Mouse (Mus musculus) heart, embryonic 15.5 days (tissue): ENCODE data around the gene Apoc3. TPM values are rescaled to one million over a fixed set of nuclear protein-coding genes. Genes with fewer than 3 reads are reported as not detected.

Experiments used
- ATAC-seq: fragments of 200-750 bp; cut with Nextera tagmentation; replicated peaks from 2 replicates; pipeline ENCODE4 v1.8.0; 2017; ENCODE audit warnings: low read depth, moderate TSS enrichment; ENCODE audit not compliant: insufficient number of reproducible peaks, insufficient read depth, low FRiP score
- H3K27ac ChIP-seq: fragments of 300-500 bp; sonication (generic); 2 replicates; pipeline ENCODE4 v1.5.1; 2015; ENCODE audit warnings: mild to moderate bottlenecking, inconsistent platforms
- H3K27me3 ChIP-seq: fragments of 300-500 bp; sonication (generic); 2 replicates; pipeline ENCODE4 v1.6.1; 2015; ENCODE audit warnings: inconsistent platforms
- H3K36me3 ChIP-seq: fragments of 300-500 bp; sonication (generic); 2 replicates; pipeline ENCODE4 v1.6.1; 2015; ENCODE audit warnings: mild to moderate bottlenecking, inconsistent platforms
- H3K4me1 ChIP-seq: fragments of 300-500 bp; sonication (generic); replicated peaks from 2 replicates; pipeline ENCODE4 v1.6.1; 2015; ENCODE audit warnings: inconsistent platforms
- H3K4me2 ChIP-seq: fragments of 300-500 bp; sonication (generic); 2 replicates; pipeline ENCODE4 v1.6.1; 2015; ENCODE audit warnings: inconsistent platforms, mild to moderate bottlenecking, moderate library complexity
- H3K4me3 ChIP-seq: fragments of 300-500 bp; sonication (generic); 2 replicates; pipeline ENCODE4 v1.5.1; 2015; ENCODE audit warnings: mild to moderate bottlenecking, inconsistent platforms
- H3K9ac ChIP-seq: fragments of 300-500 bp; sonication (generic); 2 replicates; pipeline ENCODE4 v1.6.1; 2015; ENCODE audit warnings: mild to moderate bottlenecking, inconsistent platforms
- H3K9me3 ChIP-seq: fragments of 300-500 bp; sonication (generic); replicated peaks from 2 replicates; pipeline ENCODE4 v1.6.1; 2016; ENCODE audit warnings: inconsistent platforms
- WGBS: fragments of 180-500 bp; shearing (Covaris S2); methylation state at CpG from one replicate; pipeline ENCODE4 v1.1.7; 2015; ENCODE audit warnings: mixed read lengths; 5-methylcytosine and 5-hydroxymethylcytosine counted together
- polyA plus RNA-seq: library from polyadenylated mRNA; unstranded; fragments of >200 nt; fragmentation: Nextera tagmentation; extraction: Ambion mirVana; gene quantifications from 2 replicates; pipeline ENCODE4 v1.2.1, GENCODE M21; 2015

Gene Apoc3
- polyA plus RNA-seq, 1 experiment from 2014 or later = not detected

DNA sequence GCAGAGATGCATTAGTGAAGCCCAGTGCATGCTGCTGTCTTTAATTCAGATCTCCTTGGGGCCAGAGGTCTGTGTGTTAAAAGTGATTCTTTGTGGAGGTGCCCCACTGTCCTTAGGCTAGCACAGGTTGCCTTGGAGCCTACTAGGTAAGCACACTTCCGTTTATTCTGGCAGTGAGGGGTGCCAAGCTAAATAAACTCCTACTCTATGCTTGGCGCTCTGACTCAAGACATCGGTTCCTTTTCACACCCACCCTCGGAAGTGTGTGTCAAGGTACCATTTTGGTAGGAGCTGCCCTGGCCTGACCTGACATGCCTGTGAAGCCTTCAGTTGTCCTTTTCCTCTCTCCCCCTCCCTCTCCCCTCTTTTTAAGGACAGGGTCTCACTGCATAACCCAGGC, 21.2 kb downstream of the Apoc3 start:
- H3K4me3 ChIP-seq = no peak overlapping the region
- no peaks in the 10 kb centered on the region for H3K9me3 ChIP-seq
- no peak overlapping the region for H3K27ac ChIP-seq
- H3K27me3 ChIP-seq = no peaks in the 10 kb centered on the region
- peaks cover 15% of the 10 kb centered on the region for H3K4me1 ChIP-seq
- no peak for ATAC-seq
- no peak overlapping the region for H3K9ac ChIP-seq
- H3K36me3 ChIP-seq = peaks cover 28% of the 10 kb centered on the region
- WGBS = 65% methylated on average over 4 of the region's 4 CpGs
- H3K4me2 ChIP-seq = no peak overlapping the region

GRCm38 (mm10) chr9:46210473-46210872, 25.0 kb downstream of the Apoc3 start:
- peaks cover 7% of the 10 kb centered on the region for H3K4me1 ChIP-seq
- no peak overlapping the region for H3K27ac ChIP-seq
- no peak overlapping the region for H3K4me2 ChIP-seq
- no peaks in the 10 kb centered on the region for H3K9me3 ChIP-seq
- 89% methylated on average over 12 of the region's 12 CpGs for WGBS
- H3K9ac ChIP-seq = no peak overlapping the region
- peaks cover 45% of the 10 kb centered on the region for H3K36me3 ChIP-seq
- ATAC-seq = no peak
- no peaks in the 10 kb centered on the region for H3K27me3 ChIP-seq
- no peak overlapping the region for H3K4me3 ChIP-seq

DNA sequence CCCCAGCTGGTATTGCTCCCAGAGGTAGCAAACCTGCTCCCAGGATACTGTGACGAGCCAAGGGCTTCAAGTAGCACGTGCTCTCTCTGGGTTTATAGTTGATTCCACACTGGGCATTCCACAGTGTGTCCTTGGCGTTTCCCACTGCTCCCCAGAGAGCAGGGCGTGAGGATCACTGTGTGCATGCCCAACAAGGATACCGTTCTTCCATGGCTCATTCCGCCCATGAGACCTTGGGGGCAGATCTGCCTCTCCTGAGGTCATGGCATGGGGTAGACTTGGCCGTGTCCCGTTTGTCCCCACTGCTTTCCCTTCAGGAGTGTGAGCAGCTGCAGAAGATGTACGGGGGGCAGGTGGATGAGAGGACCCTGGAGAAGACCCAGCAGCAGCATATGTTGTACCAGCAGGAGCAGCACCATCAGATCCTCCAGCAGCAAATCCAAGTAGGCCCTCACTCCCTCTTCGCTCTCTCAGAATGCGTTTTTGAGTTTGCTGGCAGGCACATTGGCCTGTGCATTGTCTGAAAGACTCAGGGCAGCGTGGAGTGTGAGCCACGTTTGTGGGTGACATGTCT, 26.9 kb downstream of the Apoc3 start:
- Histone ChIP-seq H3K27ac (no peak overlapping the region), H3K27me3 (no peaks in the 10 kb centered on the region), H3K4me3 (no peak overlapping the region), H3K4me1 (no peaks in the 10 kb centered on the region), H3K9me3 (no peaks in the 10 kb centered on the region), H3K4me2 (no peak overlapping the region), H3K9ac (no peak overlapping the region), H3K36me3 (peaks cover 60% of the 10 kb centered on the region)
- 85% methylated on average over 13 of the region's 13 CpGs for WGBS
- no peak for ATAC-seq

GRCm38 (mm10) chr9:46207501-46207869, 28.0 kb downstream of the Apoc3 start:
- no peaks in the 10 kb centered on the region for H3K9me3 ChIP-seq
- peaks cover 60% of the 10 kb centered on the region for H3K36me3 ChIP-seq
- H3K4me1 ChIP-seq = no peaks in the 10 kb centered on the region
- no peak for ATAC-seq
- 82% methylated on average over 6 of the region's 6 CpGs for WGBS
- H3K4me3 ChIP-seq = no peak overlapping the region
- no peak overlapping the region for H3K4me2 ChIP-seq
- no peak overlapping the region for H3K9ac ChIP-seq
- H3K27me3 ChIP-seq = no peaks in the 10 kb centered on the region
- no peak overlapping the region for H3K27ac ChIP-seq

- no peak overlapping the region for H3K4me3 ChIP-seq
- no peaks in the 10 kb centered on the region for H3K9me3 ChIP-seq
- H3K27ac ChIP-seq = no peak overlapping the region
- H3K27me3 ChIP-seq = no peaks in the 10 kb centered on the region
- H3K9ac ChIP-seq = no peak overlapping the region
- H3K4me1 ChIP-seq = peaks cover under 1% of the 10 kb centered on the region; the same call in 1 of the 2 replicates
- 54% methylated on average over 10 of the region's 10 CpGs for WGBS
- ATAC-seq = no peak
- peaks cover 60% of the 10 kb centered on the region for H3K36me3 ChIP-seq
- H3K4me2 ChIP-seq = no peak overlapping the region
These were observed 28.5 kb downstream of the Apoc3 start for GRCm38 (mm10) chr9:46206834-46207500.

DNA sequence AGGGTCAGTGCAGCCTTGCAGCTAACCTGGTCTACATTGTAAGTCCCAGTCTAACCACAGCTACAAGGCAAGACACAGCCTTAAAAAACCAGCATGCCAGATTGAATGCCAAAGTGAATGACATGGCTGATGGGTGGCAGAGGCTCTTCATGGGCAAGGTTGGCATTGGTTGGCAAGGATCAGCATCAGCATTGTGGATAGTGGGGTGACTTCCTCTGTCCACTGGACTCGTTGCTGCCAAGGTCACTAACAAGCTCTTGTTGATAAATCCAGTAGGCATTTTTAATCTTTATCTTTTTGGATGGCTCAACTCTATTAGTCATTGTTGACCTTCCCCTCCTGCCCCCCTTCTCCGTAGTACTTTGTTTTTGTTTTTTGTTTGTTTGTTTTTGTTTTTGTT, 35.8 kb downstream of the Apoc3 start:
- Histone ChIP-seq H3K4me3 (no peak overlapping the region), H3K4me2 (no peak overlapping the region), H3K9me3 (no peaks in the 10 kb centered on the region), H3K36me3 (peaks cover 25% of the 10 kb centered on the region), H3K9ac (no peak overlapping the region), H3K4me1 (peaks cover 42% of the 10 kb centered on the region), H3K27ac (no peak overlapping the region), H3K27me3 (no peaks in the 10 kb centered on the region)
- WGBS = 70% methylated on average over 2 of the region's 2 CpGs
- no peak for ATAC-seq

DNA sequence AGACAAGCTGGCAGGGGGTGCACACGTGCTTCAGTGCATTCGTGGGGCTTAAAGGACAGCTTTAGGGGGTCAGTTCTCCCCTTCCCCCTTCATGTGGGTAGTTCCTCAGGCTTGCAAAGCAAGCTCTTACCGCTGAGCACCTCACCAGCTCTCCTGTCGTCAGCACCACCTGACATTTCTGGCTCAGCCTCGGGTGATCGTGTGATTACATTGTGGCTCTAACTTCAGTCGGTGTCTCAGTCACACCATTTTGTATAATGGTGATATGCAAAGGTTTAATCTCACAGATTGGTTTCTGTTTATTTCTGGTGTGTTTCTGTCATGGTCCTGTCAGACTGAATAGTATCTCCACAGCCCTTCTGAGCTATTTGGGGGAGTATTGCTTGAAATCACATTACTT, 36.5 kb downstream of the Apoc3 start:
- ATAC-seq = no peak
- H3K4me3 ChIP-seq = no peak overlapping the region
- 51% methylated on average over 7 of the region's 7 CpGs for WGBS
- H3K36me3 ChIP-seq = peaks cover 19% of the 10 kb centered on the region; the same call in 1 of the 2 replicates
- H3K4me2 ChIP-seq = no peak overlapping the region
- H3K4me1 ChIP-seq = peaks cover 42% of the 10 kb centered on the region
- H3K9ac ChIP-seq = no peak overlapping the region
- no peaks in the 10 kb centered on the region for H3K9me3 ChIP-seq
- peak overlapping the region; percentile 78 for H3K27ac ChIP-seq
- no peaks in the 10 kb centered on the region for H3K27me3 ChIP-seq

DNA sequence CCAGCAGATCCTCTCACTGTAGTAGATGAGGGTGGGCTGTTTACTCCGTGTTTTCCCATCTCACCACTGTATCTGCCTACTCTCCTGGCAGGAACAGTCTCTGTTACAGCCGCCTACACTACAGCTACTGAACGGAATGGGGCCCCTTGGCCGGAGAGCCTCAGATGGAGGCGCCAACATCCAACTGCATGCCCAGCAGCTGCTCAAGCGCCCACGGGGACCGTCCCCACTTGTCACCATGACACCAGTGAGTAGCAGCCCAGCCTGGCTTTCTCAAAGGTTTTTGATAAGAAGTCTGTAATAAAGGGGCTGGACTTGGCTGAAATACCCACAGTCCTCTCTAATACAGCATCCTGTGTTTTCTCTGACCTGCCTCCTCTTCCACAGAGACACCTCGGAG, 37.0 kb downstream of the Apoc3 start:
- H3K27me3 ChIP-seq = no peaks in the 10 kb centered on the region
- 34% methylated on average over 9 of the region's 9 CpGs for WGBS
- peak; percentile 66; the same call in 1 of the 2 replicates for ATAC-seq
- no peaks in the 10 kb centered on the region for H3K9me3 ChIP-seq
- no peak overlapping the region for H3K9ac ChIP-seq
- H3K4me3 ChIP-seq = no peak overlapping the region
- peaks cover 17% of the 10 kb centered on the region; the same call in 1 of the 2 replicates for H3K36me3 ChIP-seq
- H3K27ac ChIP-seq = peak overlapping the region; percentile 78
- H3K4me2 ChIP-seq = no peak overlapping the region
- peaks cover 42% of the 10 kb centered on the region for H3K4me1 ChIP-seq

DNA sequence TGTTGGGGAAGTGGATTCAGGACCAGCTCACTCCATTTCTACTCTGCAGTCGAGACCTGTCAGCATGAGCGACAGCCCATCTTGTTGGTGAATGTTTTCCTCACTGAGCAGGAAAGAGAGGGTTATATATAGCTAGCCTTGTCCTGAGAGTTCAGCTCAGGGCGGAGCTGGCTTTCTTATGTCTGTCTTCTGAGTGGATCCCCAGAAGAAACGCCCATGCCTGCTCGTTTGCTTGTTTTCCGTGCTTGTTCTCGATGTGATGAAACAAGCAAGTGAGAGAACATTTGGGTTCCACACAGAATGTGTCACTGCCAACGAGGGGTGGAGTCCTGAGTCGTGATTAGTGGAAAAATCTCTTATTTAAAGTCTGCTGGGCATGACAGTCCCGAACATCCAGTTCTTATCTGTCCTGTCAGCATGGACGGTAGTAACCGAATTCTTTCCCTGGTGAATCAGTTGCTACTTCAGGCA, 38.7 kb downstream of the Apoc3 start:
- peaks cover 39% of the 10 kb centered on the region for H3K4me1 ChIP-seq
- peaks cover 14% of the 10 kb centered on the region; the same call in 1 of the 2 replicates for H3K36me3 ChIP-seq
- no peaks in the 10 kb centered on the region for H3K27me3 ChIP-seq
- H3K4me3 ChIP-seq = no peak overlapping the region
- H3K4me2 ChIP-seq = peak overlapping the region; percentile 28
- H3K9ac ChIP-seq = no peak overlapping the region
- WGBS = 22% methylated on average over 12 of the region's 12 CpGs
- peak overlapping the region; percentile 78 for H3K27ac ChIP-seq
- peak; percentile 59 for ATAC-seq
- H3K9me3 ChIP-seq = no peaks in the 10 kb centered on the region

GRCm38 (mm10) chr9:46194809-46195208, 40.6 kb downstream of the Apoc3 start:
- Histone ChIP-seq H3K4me2 (no peak overlapping the region), H3K27me3 (no peaks in the 10 kb centered on the region), H3K9ac (no peak overlapping the region), H3K4me1 (peaks cover 43% of the 10 kb centered on the region), H3K36me3 (peaks cover 14% of the 10 kb centered on the region; the same call in 1 of the 2 replicates), H3K4me3 (no peak overlapping the region), H3K9me3 (no peaks in the 10 kb centered on the region), H3K27ac (no peak overlapping the region)
- 70% methylated on average over 9 of the region's 9 CpGs for WGBS
- no peak for ATAC-seq

GRCm38 (mm10) chr9:46192642-46193041, 42.8 kb downstream of the Apoc3 start:
- Histone ChIP-seq H3K27me3 (no peaks in the 10 kb centered on the region), H3K27ac (no peak overlapping the region), H3K4me2 (no peak overlapping the region), H3K4me3 (no peak overlapping the region), H3K9ac (no peak overlapping the region), H3K36me3 (peaks cover 14% of the 10 kb centered on the region; the same call in 1 of the 2 replicates), H3K9me3 (no peaks in the 10 kb centered on the region), H3K4me1 (peaks cover 26% of the 10 kb centered on the region)
- WGBS = 91% methylated on average over 6 of the region's 6 CpGs
- no peak for ATAC-seq

DNA sequence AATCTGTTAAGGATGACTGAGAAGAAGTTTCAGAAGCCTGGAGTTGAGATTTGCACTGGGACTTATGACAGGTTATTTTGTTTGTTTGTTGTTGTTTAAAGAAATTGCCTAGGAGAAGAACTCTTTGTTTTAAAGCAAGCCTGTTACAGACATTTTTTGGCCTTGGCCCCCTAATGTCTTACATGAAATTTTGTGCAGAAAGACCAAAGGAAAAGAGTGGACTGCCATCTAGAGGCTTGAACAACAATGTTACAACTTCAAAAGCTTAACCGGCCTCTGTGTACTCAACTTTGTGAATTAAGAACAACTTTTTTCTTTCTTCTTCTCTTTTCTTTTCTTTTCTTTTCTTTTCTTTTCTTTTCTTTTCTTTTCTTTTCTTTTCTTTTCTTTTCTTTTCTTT, 43.8 kb downstream of the Apoc3 start:
- no peak overlapping the region for H3K4me2 ChIP-seq

More for the DNA sequence above, 43.8 kb downstream of the Apoc3 start:
- Histone ChIP-seq H3K9me3 (no peaks in the 10 kb centered on the region), H3K36me3 (peaks cover 14% of the 10 kb centered on the region; the same call in 1 of the 2 replicates), H3K27me3 (no peaks in the 10 kb centered on the region), H3K27ac (no peak overlapping the region), H3K4me3 (no peak overlapping the region), H3K9ac (no peak overlapping the region), H3K4me1 (peaks cover 17% of the 10 kb centered on the region)
- 25% methylated on average over 1 of the region's 1 CpGs for WGBS
- no peak for ATAC-seq
